Mouse (Mus musculus) midbrain, embryonic 12.5 days (tissue): ENCODE results near the gene Gpr83. TPM values are rescaled to one million over a fixed set of nuclear protein-coding genes. Genes with fewer than 3 reads are reported as not detected.

Experiments
- ATAC-seq: fragments of 200-750 bp; cut with Nextera tagmentation; 2 replicates; pipeline ENCODE4 v1.8.0; 2017; ENCODE audit warnings: low read depth, moderate TSS enrichment, moderate library complexity; ENCODE audit not compliant: low FRiP score
- H3K27ac ChIP-seq: fragments of 300-500 bp; sonication (generic); replicated peaks from 2 replicates; pipeline ENCODE4 v1.5.1; 2016; ENCODE audit warnings: mild to moderate bottlenecking
- H3K27me3 ChIP-seq: fragments of 300-500 bp; sonication (generic); 2 replicates; pipeline ENCODE4 v1.6.1; 2016; ENCODE audit warnings: mild to moderate bottlenecking
- H3K36me3 ChIP-seq: fragments of 300-500 bp; sonication (generic); 2 replicates; pipeline ENCODE4 v1.6.1; 2016
- H3K4me1 ChIP-seq: fragments of 300-500 bp; sonication (generic); 2 replicates; pipeline ENCODE4 v1.6.1; 2016
- H3K4me2 ChIP-seq: fragments of 300-500 bp; sonication (generic); replicated peaks from 2 replicates; pipeline ENCODE4 v1.6.1; 2016; ENCODE audit warnings: mild to moderate bottlenecking, moderate library complexity
- H3K4me3 ChIP-seq: fragments of 300-500 bp; sonication (generic); 2 replicates; pipeline ENCODE4 v1.5.1; 2016; ENCODE audit warnings: mild to moderate bottlenecking
- H3K9ac ChIP-seq: fragments of 300-500 bp; sonication (generic); replicated peaks from 2 replicates; pipeline ENCODE4 v1.6.1; 2016; ENCODE audit warnings: mild to moderate bottlenecking, moderate library complexity
- H3K9me3 ChIP-seq: fragments of 300-500 bp; sonication (generic); 2 replicates; pipeline ENCODE4 v1.6.1; 2016; ENCODE audit warnings: mild to moderate bottlenecking
- WGBS: fragments of 180-500 bp; shearing (Covaris S2); methylation state at CpG from one replicate; pipeline ENCODE4 v1.1.7; 2016; 5-methylcytosine and 5-hydroxymethylcytosine counted together
- polyA plus RNA-seq: library from polyadenylated mRNA; unstranded; fragments of >200 nt; fragmentation: Nextera tagmentation; extraction: Ambion mirVana; gene quantifications from 2 replicates; pipeline ENCODE4 v1.2.1, GENCODE M21; 2016

The Gpr83 gene
- polyA plus RNA-seq, 1 experiment from 2014 or later, result 1.5 TPM

DNA sequence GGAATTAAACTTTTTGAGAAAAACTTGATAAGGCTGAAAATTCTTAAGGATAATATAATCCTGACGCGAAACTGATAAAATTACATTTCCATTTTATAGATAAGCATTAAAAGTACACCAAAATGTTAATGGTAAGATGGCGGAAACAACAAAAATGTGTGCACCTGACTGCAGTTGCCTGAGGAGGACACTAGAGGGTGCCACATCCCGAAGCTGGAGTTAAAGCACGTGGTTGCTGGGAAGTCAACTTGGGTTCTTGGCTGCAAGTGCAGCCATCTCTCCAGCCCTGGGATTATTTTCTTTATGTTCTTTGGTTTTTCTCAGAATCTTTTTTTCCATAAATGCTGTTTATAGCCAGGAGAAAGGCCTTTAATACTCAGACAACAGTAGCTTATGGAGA lies 13.6 kb upstream of the Gpr83 start:
- no peak overlapping the region for H3K4me2 ChIP-seq
- no peak overlapping the region for H3K9ac ChIP-seq
- H3K36me3 ChIP-seq, result no peaks in the 10 kb centered on the region
- no peak overlapping the region for H3K27ac ChIP-seq
- H3K27me3 ChIP-seq, result no peaks in the 10 kb centered on the region
- no peaks in the 10 kb centered on the region for H3K9me3 ChIP-seq
- H3K4me1 ChIP-seq, result no peaks in the 10 kb centered on the region
- ATAC-seq, result no peak
- WGBS, result 43% methylated on average over 5 of the region's 5 CpGs
- no peak overlapping the region for H3K4me3 ChIP-seq

DNA sequence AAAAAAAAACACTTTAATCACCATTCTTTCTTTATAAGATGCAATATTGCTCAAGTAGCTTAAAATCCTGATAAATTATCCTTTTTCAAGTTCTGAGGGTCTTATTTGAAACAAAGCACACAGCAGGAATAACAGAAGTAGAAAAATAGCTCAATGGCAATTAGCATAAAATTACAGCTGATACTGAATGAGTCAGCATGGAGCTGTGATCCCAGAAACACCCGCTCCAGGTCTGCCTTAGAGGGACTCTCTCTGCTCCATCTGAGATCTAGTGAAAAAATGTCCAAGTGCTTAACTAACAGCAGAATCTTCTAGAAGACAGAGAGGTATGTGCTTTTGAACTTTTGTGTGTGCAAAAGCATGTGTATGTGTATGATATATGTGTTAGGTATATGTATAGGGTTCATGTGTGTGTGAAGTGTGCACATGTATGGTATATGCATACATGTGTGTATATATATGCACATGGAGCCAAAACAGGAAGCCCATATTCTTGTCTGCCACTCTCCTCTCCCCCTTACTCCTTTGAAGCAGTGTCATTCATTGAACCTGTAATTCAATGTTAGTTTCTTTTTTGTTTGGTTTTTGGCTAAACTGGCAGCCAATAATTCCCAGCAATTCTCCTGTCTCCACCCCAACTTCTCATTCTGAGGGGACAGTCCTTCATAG lies 11.6 kb upstream of the Gpr83 start:
- Histone ChIP-seq H3K36me3 (no peaks in the 10 kb centered on the region), H3K4me2 (no peak overlapping the region), H3K9ac (no peak overlapping the region), H3K27me3 (no peaks in the 10 kb centered on the region), H3K4me1 (no peaks in the 10 kb centered on the region), H3K9me3 (no peaks in the 10 kb centered on the region), H3K27ac (no peak overlapping the region), H3K4me3 (no peak overlapping the region)
- 70% methylated on average over 1 of the region's 1 CpGs for WGBS
- no peak for ATAC-seq

DNA sequence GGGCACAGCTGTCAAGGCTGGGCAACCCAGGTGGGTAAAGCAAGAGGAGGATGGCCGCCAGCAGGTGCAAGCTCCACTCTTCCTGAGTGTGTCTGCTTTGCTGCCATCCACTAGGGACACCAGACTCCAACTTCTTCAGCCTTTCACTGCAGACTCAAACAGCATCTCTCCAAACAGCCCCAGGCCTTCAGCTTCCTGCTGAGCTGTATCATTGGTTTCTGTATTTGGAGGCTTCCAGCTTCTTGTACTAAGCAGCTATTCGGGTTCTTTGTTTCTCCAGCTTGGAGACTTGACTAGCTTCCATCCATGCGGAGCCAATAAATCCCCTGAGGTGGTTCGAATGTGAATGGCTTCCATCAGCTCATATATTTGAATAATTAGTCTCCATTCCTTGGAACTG lies 5.4 kb upstream of the Gpr83 start:
- H3K27me3 ChIP-seq, result peaks cover 15% of the 10 kb centered on the region
- 63% methylated on average over 4 of the region's 4 CpGs for WGBS
- ATAC-seq, result no peak

DNA sequence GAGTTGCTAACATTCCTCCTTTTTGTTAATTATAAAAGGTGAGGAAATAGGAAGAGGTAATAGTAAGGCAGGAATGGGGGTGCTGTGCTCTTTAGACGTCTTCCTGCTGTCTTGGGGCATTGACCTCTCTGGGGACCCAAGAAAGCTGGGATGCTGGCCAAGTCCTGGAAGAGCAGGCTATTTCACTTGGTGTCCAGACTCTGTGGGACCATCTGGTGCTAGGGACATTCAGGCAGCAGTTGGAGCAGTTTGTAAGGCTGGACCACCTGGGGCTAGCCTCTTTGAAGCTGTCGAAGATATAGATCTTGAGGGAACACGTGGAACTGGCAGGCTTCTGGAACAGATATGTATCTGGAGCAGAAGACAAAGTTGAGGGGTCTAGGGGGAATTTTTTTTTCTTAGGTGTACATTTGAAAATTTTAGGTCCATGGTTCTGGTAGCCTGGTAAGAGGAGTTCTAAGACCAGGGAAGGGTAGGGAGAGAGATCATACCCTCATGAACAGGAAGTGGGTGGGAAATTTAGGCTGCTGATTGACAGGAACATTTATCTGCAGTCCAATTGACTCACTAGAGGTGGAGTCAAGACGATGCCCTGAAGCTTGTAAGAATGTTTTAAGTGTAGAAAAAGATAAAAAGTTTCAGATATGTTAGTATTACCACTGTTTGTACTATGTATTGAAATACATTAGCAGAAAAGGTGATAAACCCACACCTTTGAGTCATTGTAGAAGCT lies 2.9 kb upstream of the Gpr83 start:
- Histone ChIP-seq H3K4me3 (no peak overlapping the region), H3K27ac (no peak overlapping the region), H3K9ac (no peak overlapping the region), H3K27me3 (peaks cover 38% of the 10 kb centered on the region), H3K36me3 (no peaks in the 10 kb centered on the region), H3K4me2 (no peak overlapping the region), H3K9me3 (no peaks in the 10 kb centered on the region), H3K4me1 (peaks cover 10% of the 10 kb centered on the region)
- no peak for ATAC-seq
- 59% methylated on average over 4 of the region's 4 CpGs for WGBS

More for the DNA sequence above, 5.4 kb upstream of the Gpr83 start:
- no peak overlapping the region for H3K4me2 ChIP-seq
- no peaks in the 10 kb centered on the region for H3K9me3 ChIP-seq
- no peak overlapping the region for H3K9ac ChIP-seq
- H3K36me3 ChIP-seq, result no peaks in the 10 kb centered on the region
- H3K4me3 ChIP-seq, result no peak overlapping the region
- no peak overlapping the region for H3K27ac ChIP-seq
- H3K4me1 ChIP-seq, result peaks cover under 1% of the 10 kb centered on the region

DNA sequence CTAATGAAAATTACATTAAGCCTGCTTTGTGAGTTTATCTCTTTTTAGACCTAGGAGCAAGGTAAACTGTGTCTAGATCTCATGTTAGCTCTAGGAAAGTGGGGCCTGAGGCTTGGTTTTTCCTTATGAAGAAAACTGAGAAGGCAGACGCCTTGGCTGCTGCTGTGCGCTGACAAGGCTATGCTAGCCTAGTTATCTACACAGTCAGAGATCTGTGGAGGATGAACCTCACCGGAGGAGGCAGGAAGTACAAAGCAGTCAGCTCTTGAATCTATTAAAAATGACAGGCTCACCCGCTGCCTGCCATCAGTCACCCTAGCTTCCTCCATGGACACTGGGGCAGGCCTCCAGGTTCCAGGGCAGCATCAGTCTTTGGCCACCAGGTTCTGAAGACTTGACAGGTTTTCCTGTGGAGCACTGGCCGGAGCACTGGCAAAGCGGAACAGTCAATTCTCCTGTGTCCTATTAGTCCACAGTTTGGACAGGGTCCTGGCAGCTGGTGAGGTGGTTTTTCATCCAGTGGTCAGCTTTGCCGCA lies 1.8 kb upstream of the Gpr83 start:
- peaks cover 10% of the 10 kb centered on the region for H3K4me1 ChIP-seq
- WGBS, result 84% methylated on average over 7 of the region's 7 CpGs
- no peak overlapping the region for H3K4me3 ChIP-seq
- H3K9ac ChIP-seq, result no peak overlapping the region
- no peak for ATAC-seq
- no peaks in the 10 kb centered on the region for H3K36me3 ChIP-seq
- H3K27me3 ChIP-seq, result peaks cover 44% of the 10 kb centered on the region
- H3K27ac ChIP-seq, result no peak overlapping the region
- no peak overlapping the region for H3K4me2 ChIP-seq
- H3K9me3 ChIP-seq, result no peaks in the 10 kb centered on the region

DNA sequence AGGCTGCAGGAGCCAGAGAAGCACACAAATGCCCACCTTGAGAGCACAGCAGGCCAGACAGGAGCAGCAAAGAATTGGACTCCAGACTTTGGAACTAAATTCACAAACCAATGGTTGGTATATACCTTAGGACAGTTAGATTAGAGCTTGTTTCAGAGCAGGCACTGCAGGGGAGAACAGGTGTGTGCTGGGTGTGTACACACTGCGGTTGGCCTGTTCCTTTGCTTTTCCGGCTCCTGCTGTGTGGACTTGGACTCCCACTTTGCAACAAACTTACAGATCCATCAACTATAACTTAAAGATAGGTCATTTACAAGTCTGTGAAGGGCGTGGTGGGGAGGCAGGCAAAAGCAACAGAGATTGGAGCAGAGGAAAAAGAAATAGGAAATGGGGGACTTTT lies 1.2 kb upstream of the Gpr83 start:
- Histone ChIP-seq H3K4me3 (no peak overlapping the region), H3K9me3 (no peaks in the 10 kb centered on the region), H3K27me3 (peaks cover 45% of the 10 kb centered on the region), H3K9ac (no peak overlapping the region), H3K36me3 (no peaks in the 10 kb centered on the region), H3K4me1 (peaks cover 10% of the 10 kb centered on the region), H3K4me2 (no peak overlapping the region), H3K27ac (no peak overlapping the region)
- ATAC-seq, result no peak
- WGBS, result 74% methylated on average over 3 of the region's 3 CpGs

DNA sequence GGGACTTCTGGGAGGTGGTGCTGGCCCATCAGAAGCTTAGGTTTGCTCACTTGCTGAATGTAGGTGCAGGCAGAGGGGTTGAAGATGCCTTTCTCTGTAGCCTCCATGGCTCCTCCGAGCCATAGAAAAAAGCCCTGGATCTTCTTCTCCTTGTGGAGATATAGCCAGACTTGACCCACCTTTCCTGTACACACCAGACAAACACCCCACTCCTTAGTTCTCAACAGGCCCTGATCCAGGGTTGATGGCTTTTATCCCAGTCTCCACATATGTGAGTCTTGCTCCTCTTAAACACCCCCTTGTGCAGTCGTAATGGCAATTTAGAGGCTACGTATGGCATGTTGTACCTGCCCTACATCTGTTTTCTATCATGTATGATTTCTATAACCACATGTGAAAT lies 3.1 kb downstream of the Gpr83 start:
- Histone ChIP-seq H3K4me2 (no peak overlapping the region), H3K9ac (no peak overlapping the region), H3K4me1 (peaks cover 10% of the 10 kb centered on the region), H3K9me3 (no peaks in the 10 kb centered on the region), H3K27ac (no peak overlapping the region), H3K27me3 (peaks cover 48% of the 10 kb centered on the region), H3K4me3 (no peak overlapping the region), H3K36me3 (no peaks in the 10 kb centered on the region)
- 93% methylated on average over 3 of the region's 3 CpGs for WGBS
- no peak for ATAC-seq

DNA sequence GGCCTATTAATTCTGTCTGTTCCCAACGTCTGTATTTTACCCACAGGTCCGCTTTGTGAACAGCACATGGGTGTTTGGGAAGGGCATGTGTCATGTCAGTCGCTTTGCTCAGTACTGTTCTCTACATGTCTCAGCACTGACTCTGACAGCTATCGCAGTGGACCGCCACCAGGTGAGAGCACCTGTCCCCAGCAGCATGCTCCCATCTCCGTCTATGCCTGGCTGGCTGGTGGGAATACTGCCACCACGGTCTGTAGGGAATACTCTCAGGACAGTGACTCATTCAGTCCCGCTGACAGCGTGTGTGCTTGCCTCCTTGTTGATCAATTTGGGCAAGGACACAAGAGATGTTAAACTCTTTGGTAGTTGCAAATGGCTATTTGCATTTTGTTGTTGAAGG lies 4.7 kb downstream of the Gpr83 start:
- WGBS, result 87% methylated on average over 9 of the region's 9 CpGs
- no peaks in the 10 kb centered on the region for H3K9me3 ChIP-seq
- H3K4me2 ChIP-seq, result no peak overlapping the region
- H3K4me1 ChIP-seq, result peaks cover 8% of the 10 kb centered on the region
- no peaks in the 10 kb centered on the region for H3K36me3 ChIP-seq
- peaks cover 32% of the 10 kb centered on the region for H3K27me3 ChIP-seq
- H3K27ac ChIP-seq, result no peak overlapping the region
- ATAC-seq, result no peak
- no peak overlapping the region for H3K4me3 ChIP-seq
- H3K9ac ChIP-seq, result no peak overlapping the region

DNA sequence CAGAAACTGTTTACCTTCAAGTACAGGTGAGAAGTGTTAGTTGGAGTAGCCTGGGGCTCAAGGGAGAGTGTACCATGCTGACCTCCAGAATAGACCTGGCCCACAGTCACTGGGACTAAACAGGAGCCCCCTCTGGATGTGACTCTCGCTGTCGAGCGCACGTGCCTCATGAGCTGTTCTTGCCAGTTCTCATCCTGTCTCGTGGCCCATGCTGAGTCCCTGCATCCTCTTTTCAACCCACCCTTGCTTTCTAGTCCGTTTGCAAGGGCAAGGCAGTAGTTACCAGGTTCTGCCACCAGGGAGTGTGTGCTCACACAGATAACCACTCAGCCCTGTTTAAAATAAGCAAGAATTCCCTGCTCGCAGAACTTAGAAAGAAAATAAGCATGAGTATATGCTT lies 6.9 kb downstream of the Gpr83 start:
- Histone ChIP-seq H3K4me3 (no peak overlapping the region), H3K27ac (no peak overlapping the region), H3K36me3 (no peaks in the 10 kb centered on the region), H3K4me2 (no peak overlapping the region), H3K27me3 (peaks cover 11% of the 10 kb centered on the region), H3K9me3 (no peaks in the 10 kb centered on the region), H3K4me1 (peaks cover 5% of the 10 kb centered on the region), H3K9ac (no peak overlapping the region)
- ATAC-seq, result peak; percentile 50
- WGBS, result 35% methylated on average over 7 of the region's 7 CpGs

DNA sequence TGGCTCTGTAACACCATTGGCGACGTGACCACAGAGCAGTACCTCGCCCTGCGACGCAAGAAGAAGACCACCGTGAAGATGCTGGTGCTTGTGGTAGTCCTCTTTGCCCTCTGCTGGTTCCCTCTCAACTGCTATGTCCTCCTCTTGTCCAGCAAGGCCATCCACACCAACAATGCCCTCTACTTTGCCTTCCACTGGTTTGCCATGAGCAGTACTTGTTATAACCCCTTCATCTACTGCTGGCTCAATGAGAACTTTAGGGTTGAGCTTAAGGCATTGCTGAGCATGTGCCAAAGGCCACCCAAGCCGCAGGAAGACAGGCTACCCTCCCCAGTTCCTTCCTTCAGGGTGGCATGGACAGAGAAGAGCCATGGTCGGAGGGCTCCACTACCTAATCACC lies 8.3 kb downstream of the Gpr83 start:
- Histone ChIP-seq H3K27me3 (peaks cover 4% of the 10 kb centered on the region; the same call in 1 of the 2 replicates), H3K36me3 (no peaks in the 10 kb centered on the region), H3K4me3 (no peak overlapping the region), H3K4me2 (no peak overlapping the region), H3K27ac (no peak overlapping the region), H3K4me1 (peaks cover 13% of the 10 kb centered on the region), H3K9me3 (no peaks in the 10 kb centered on the region), H3K9ac (no peak overlapping the region)
- 94% methylated on average over 8 of the region's 8 CpGs for WGBS
- ATAC-seq, result no peak

DNA sequence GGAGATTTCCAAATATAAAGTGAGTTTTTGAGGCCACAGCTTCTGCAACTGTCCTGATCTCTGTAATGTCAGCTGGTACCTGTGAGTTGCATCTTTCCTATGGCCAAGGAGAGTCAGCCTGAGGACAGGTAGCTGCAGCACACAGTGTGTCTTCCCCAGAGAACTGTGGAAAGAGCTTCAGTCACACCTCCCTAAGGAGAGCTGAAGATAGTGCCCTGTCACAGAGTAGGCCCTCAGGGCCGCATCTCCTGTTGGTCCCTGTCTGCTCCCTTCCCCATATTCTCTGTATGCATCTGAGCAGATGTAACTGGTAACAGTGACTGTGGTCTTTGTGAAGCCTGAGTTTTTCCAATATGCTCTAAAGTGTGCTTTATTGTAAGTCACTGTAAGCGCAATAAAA lies 10.4 kb downstream of the Gpr83 start:
- H3K9me3 ChIP-seq, result no peaks in the 10 kb centered on the region
- no peak overlapping the region for H3K27ac ChIP-seq
- no peak for ATAC-seq
- no peaks in the 10 kb centered on the region for H3K27me3 ChIP-seq
- WGBS, result 88% methylated on average over 2 of the region's 2 CpGs
- peaks cover 13% of the 10 kb centered on the region for H3K4me1 ChIP-seq
- no peak overlapping the region for H3K4me3 ChIP-seq
- no peak overlapping the region for H3K9ac ChIP-seq
- H3K4me2 ChIP-seq, result no peak overlapping the region
- H3K36me3 ChIP-seq, result no peaks in the 10 kb centered on the region

DNA sequence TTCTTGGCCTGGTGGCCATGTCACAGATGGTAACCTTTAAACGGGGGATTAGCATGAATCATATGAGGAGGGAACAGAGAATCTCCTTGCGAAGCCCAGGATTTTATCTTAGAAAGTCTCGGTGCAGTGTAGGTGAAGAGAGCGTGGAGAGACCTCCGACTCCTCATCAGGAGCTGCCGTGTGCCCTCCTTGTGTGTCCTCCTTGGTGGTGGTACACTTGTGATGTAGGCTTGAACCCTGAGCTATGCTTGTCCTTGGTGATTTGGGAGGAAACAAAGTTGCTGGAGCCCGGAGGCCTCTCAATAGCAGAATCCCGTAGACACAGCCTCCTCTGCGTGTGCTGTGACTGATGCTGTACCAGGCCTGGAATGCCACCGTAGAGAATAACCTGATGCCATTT lies 10.8 kb downstream of the Gpr83 start:
- no peak overlapping the region for H3K4me2 ChIP-seq
- H3K4me1 ChIP-seq, result peaks cover 13% of the 10 kb centered on the region
- ATAC-seq, result no peak
- H3K36me3 ChIP-seq, result no peaks in the 10 kb centered on the region
- no peaks in the 10 kb centered on the region for H3K27me3 ChIP-seq
- no peak overlapping the region for H3K9ac ChIP-seq
- H3K27ac ChIP-seq, result no peak overlapping the region
- H3K4me3 ChIP-seq, result no peak overlapping the region
- no peaks in the 10 kb centered on the region for H3K9me3 ChIP-seq
- 92% methylated on average over 10 of the region's 10 CpGs for WGBS
